Mouse (Mus musculus): ENCODE data around the gene Bcl2l2.

DNA sequence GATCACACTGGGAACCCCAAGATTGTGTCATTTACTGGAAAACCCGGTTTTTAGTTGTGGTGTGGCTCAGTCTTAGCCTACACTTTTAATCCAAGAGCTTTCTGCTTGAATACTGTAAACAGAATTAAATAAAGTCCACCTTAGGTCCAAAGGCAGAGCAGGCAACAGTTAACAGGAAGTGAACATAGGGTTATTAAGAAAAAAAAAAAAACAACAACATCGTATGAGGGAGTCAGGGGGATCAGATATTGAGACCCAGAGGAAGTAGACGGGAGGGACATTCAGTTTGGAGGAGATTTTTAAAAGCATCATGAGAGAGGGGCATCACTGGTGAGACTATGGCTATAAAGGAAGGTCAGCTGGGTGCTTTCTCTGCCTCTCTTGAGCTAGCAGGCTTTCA is 16.9 kb upstream of the Bcl2l2 start:
- TF ChIP-seq CTCF (IDR thresholded peaks at IDR 0.05; ENCODE audit: control insufficient read depth, insufficient read depth, insufficient read length) (no peak), MAX (IDR thresholded peaks at IDR 0.05) (no peak), USF1 (IDR thresholded peaks at IDR 0.05; ENCODE audit: low read depth) (no peak), MYOD1 (IDR thresholded peaks at IDR 0.05; ENCODE audit: control insufficient read depth, insufficient read length, low read depth) (no peak), MYOG (IDR thresholded peaks at IDR 0.05; ENCODE audit: control insufficient read depth, extremely low read depth, insufficient read length) (no peak)

Measured in C2C12 (cell line).